Mouse (Mus musculus) G1E-ER4 (cell line): ENCODE measurements around the gene Ift80. TPM values are rescaled to one million over a fixed set of nuclear protein-coding genes. Genes with fewer than 3 reads are reported as not detected.

Source experiments
- GATA1 ChIP-seq: IDR thresholded peaks from one replicate; pipeline ENCODE4 v1.8.0; 2012; ENCODE audit warnings: low read length, inconsistent platforms
- polyA plus RNA-seq: library from polyadenylated mRNA; stranded (reverse); fragments of >175 nt; gene quantifications from 2 replicates; pipeline ENCODE4 v1.2.3, GENCODE M21; 2012

The Ift80 gene
- polyA plus RNA-seq = 0.09 and 0.23 TPM in 2 replicates

DNA sequence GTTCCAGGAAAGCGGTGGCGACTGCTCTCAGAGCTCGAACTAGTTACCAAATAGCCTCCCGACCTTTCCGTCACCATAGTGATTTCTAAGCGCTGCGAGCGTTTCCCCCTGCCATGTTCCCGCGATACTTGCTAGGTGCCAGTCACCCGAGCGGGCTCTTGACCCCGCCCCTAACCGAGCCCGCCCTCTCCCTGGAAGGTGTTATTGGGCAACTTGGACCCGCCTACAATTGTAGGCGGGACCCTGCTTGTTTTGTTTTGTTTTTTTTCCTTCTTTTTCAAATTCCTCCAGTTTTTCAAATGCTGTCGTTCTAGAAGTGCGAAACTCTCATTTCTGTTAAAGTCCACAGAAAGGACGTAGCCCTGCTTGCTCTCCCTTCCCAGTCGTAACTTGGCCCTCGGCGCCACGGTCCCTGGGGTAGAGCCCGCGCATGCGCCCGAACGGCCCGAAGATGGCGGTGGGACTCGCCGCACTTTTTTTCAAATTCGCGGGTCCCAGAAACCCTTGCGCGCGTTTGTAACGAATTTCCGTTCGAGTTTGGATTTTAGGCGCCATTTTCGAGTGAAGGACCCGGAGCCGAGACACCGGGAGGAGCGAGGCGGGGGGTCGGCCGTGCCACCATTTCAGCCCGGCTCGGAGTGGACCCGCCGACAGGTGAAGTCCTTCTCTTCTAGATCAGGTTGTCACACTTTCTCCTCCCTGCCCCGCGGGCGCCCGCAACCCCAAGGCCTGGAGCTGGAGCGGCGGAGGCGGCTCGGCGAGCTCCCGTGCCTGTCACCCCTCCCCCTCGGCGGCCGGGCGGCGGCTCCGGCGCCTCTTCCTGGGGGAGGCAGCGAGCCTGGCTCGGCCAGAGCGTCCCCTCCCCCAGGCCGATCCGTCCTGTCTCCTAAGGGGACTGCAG is at the start of gene Ift80, which contains the start of gene Smc4:
Gene Ift80, minus strand, starts transcription at position 134 of the 901 bp plus-strand sequence.
Gene Smc4, plus strand, starts transcription at position 302 of the 901 bp plus-strand sequence.
- TF ChIP-seq GATA1 = no peak

DNA sequence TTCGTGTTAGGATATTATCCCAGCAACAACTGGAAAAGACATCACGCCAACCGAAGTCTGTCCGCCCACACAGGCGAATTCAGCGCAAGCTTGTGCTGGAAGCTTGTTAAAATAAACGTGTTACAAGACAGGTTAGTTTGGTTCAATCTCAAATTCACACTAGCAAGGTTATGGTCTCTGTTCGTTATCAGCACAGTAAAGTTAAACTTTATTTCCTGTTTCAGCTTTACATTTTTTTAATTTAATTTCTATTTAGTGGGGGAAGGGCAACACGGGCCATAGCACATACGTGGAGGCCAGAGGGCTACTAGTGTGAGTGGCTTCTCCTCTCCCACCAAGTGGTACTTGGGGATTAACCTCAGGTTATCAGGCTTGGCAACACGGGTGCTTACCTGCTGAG is 47.5 kb upstream of the Ift80 start:
- TF ChIP-seq GATA1 = no peak

- TF ChIP-seq GATA1 = no peak
Observed at GRCm38 (mm10) chr3:69049011-69049410, 44.6 kb upstream of the Ift80 start.

DNA sequence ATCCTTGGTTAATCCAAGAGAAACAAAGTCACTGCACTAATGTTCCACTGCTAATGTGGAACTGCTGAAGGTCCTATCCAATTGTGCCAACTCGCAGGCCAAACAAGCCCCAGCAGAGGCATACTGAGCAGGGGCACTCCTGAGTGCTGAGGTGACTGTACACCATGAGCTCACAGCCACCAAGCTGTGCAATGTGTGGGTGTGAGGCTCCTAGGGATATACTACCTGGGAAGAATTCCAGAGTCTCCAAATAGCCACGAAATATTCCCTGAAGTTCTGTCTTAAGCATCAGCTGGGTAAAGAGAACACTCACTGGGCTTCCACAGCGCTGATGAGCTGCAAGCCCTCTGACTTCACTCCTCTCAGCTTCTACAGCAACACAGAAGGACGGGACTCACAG is 43.3 kb upstream of the Ift80 start:
- no peak for TF ChIP-seq GATA1

DNA sequence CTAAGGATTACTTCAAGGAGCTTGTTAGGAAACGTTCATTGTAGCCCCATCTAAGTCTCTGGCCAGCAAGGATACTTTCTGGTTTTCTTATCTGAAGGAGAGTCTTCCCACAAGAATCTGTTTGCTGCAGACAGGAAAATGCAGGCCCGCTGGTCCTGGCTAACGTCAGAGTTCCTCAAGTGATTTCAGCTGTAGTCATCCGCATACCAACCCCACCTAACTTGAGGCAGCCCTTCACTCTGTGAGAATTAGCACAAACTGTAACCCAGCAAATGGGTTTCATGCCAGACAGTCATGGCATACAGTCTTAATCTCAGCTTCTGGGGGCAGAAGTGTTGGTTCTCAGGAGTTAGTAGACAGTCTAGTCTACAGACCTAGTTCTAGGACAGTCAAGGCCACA is 42.1 kb upstream of the Ift80 start:
- no peak for TF ChIP-seq GATA1

GRCm38 (mm10) chr3:69045750-69046149 is 41.4 kb upstream of the Ift80 start:
- TF ChIP-seq GATA1 = no peak

- TF ChIP-seq GATA1 = no peak
Observed at GRCm38 (mm10) chr3:69045400-69045703, 41.0 kb upstream of the Ift80 start.

DNA sequence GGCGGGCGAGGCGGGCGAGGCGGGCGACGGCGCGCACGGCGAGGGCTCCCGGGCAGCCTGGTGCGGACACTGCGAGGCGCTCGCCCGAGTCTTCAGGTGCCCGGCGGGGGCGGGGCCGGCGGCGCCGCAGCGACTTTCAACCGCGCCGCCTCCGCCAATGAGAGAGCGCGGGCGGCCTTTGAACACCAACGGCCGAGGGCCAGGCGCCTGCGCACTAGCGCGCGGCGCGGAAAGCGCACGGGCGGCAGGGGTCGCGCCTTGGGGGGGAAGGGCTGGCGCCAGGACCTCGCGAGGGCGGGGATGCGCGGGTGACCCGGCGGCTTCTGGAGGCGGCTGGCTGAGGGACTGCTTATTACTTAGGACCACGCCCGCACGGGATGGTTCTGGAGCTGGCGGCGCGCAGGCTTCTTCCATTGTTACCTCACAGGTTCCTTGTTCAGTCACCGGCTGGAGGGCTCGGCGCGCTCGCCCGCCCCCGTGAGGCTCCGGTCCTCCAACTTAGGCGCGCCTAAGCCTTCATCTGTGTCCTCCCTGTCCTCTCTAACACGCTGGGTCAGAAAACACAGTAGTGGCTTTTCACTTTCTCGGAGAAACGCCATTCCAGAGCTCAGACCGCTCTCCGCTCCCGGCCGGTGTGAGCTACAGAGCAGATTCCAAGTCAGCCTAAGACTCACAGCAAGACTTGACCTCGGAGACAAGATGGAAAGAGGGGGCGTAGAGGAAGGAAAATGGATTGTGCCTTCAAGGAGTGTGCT is 40.5 kb upstream of the Ift80 start, which contains the start of gene Trim59:
Gene Trim59, minus strand, starts transcription at position 111 of the 755 bp plus-strand sequence.
- no peak for TF ChIP-seq GATA1

DNA sequence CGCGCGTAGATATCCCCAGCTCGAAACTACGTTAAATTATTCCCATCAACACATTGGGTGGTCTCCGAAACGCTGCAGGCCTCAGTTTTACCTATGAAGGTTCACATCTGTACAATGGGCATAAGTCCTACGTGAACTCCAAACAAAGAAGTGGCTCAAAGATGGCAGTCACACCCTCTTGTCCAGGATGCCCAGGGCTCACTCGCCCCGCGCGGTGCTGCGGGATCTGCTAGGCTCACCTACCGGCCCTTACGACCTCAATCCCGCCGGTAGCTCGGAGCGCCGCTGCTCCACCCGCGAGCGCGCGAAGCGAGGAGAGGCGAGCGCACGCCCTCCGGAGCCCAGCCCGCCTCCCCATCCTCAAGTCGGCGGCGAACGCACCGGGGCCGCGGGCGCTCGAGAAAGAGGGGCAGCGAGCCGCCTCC is 39.8 kb upstream of the Ift80 start:
- TF ChIP-seq GATA1 = no peak

DNA sequence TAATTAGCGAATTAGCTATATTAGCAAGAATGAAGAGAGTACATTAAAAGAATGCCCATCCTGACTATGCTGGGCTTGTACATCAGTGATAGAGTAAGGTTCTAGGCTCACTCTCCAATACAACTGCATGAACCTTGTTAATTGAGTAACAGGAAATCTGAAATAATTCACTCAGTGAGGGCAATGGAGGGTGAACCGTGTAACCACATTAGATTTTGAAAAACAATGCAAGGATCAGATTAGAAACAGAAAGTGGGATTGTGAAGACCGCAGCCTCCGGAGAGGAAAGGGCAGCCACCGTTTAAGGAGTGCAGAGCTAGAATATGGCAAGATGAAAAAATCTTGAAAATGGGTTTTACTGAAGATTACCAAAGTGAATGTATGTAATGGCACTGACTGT is 36.9 kb upstream of the Ift80 start:
- no peak for TF ChIP-seq GATA1

DNA sequence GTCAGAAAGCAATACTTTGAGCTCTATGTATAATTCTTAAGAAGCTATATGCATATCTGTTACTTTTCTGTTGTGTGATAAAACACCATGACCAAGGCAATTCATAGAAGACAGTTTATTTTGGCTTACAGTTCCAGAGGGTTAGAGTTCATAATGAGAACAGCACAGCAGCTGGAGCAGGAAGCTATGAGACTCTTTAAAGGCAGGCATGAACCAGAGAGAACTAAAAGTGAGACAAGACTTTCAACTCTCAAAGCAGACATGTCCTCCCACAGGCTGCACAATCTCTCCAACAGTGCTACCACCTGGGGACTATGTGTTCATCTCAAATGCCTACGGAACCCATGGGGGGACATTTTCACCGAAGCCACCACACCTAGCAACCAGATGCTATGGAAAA is 35.7 kb upstream of the Ift80 start:
- no peak for TF ChIP-seq GATA1

GRCm38 (mm10) chr3:69026133-69026783 is 21.9 kb upstream of the Ift80 start:
- TF ChIP-seq GATA1 = no peak

DNA sequence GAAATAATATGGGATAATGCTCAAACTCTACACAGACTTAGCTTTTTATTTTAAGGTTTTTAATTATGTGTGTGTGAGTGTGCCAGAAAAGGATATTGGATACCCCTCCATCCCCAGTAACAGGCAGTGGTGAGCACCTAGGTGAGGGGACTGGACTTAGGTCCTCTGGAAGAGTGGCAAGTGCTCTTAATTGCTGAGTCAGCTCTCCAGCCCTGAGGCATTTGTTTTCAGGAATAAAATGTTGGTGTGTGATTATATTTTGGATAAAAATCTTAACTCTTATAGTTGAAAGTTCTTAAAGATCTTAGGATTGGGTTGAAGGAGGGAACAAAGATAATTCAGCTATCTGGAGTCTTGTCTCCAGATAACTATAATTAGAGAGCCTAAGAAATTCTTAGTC is 16.4 kb upstream of the Ift80 start:
- TF ChIP-seq GATA1 = no peak

GRCm38 (mm10) chr3:69020285-69020684 is 15.9 kb upstream of the Ift80 start:
- TF ChIP-seq GATA1 = no peak

DNA sequence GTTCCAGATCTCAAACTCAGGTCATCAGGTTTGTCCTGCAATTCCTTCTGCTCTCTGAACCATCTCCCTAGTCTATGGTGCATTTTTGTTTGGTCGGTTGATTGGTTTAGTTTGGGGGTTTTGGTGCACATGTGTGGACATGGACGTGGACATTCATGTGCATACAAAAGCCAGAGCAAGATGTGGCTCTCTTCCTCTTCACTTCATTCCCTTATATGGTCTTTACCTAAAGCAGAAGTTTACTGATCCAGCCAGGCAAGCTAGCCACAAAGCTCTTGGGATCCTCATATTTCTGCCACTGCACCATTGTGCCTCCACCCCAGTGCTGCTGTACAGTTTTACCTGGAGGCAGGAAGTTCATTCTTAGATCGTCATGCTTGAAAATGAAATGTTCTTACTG is 12.8 kb upstream of the Ift80 start:
- no peak for TF ChIP-seq GATA1

- no peak for TF ChIP-seq GATA1
Observed at GRCm38 (mm10) chr3:69008873-69009272, 4.5 kb upstream of the Ift80 start.
